ENCODE assay signal across 10 mouse cellular contexts in genomic region chr2:167828258-167828657, GRCm38 (mm10).
A peak's percentile ranks its signal among the peaks of the same experiment; 100 is the strongest.
DNase-seq lines count a peak whose midpoint lies in the region; ATAC-seq and TF ChIP-seq lines count a peak whose summit lies in the region.
"Had no signal": no experiment of that assay in that cellular context is flagged by ENCODE, and none has a peak within 500 bp of the region (broad histone marks: within the 10 kb centered on the region; RNA-seq: fewer than 3 reads in every experiment).

No protein-coding gene starts in this region.

- no peak overlapping the region for H3K4me3 ChIP-seq in embryonic facial prominence, embryonic 15.5 days (replicated peaks)
- H3K4me3 ChIP-seq in heart, postnatal 0 days (ENCODE audit: low read depth, low read length), result no peak overlapping the region
- H3K4me3 ChIP-seq: lung, embryonic 15.5 days had no signal

- H3K27me3 ChIP-seq in embryonic facial prominence, embryonic 15.5 days, result no peaks in the 10 kb centered on the region
- H3K27me3 ChIP-seq in heart, postnatal 0 days (ENCODE audit: control insufficient read depth, insufficient read depth, low read length), result no peaks in the 10 kb centered on the region
- H3K27me3 ChIP-seq: lung, embryonic 15.5 days had no signal

- H3K27ac ChIP-seq in embryonic facial prominence, embryonic 15.5 days (replicated peaks), result peak overlapping the region; percentile 55; the same call in 1 of the 2 replicates
- H3K27ac ChIP-seq in heart, postnatal 0 days (ENCODE audit: low read depth), result peak overlapping the region; percentile 54

- H3K4me2 ChIP-seq in embryonic facial prominence, embryonic 15.5 days (replicated peaks), result no peak overlapping the region
- H3K4me2 ChIP-seq in heart, postnatal 0 days (ENCODE audit: low read depth, low read length), result no peak overlapping the region
- H3K4me2 ChIP-seq: lung, embryonic 15.5 days had no signal

- peaks cover 48% of the 10 kb centered on the region for H3K4me1 ChIP-seq in embryonic facial prominence, embryonic 15.5 days
- H3K4me1 ChIP-seq in heart, postnatal 0 days (ENCODE audit: control insufficient read depth, insufficient read depth), result peaks cover 14% of the 10 kb centered on the region

- H3K9ac ChIP-seq in embryonic facial prominence, embryonic 15.5 days, result no peak overlapping the region
- no peak overlapping the region; the same call in 1 of the 2 replicates for H3K9ac ChIP-seq in heart, postnatal 0 days (replicated peaks; ENCODE audit: low read depth, low read length)
- H3K9ac ChIP-seq: lung, embryonic 15.5 days had no signal

- TF ChIP-seq EP300 in heart, postnatal 0 days (IDR thresholded peaks at IDR 0.05; ENCODE audit: low read depth), result peak; percentile 98

- no peaks in the 10 kb centered on the region for H3K36me3 ChIP-seq in embryonic facial prominence, embryonic 15.5 days
- no peaks in the 10 kb centered on the region for H3K36me3 ChIP-seq in heart, postnatal 0 days (replicated peaks; ENCODE audit: control insufficient read depth, insufficient read depth, low read length)
- H3K36me3 ChIP-seq: lung, embryonic 15.5 days had no signal

- no peak for TF ChIP-seq CTCF in heart, postnatal 0 days (IDR thresholded peaks at IDR 0.05; ENCODE audit: low read depth)

- ATAC-seq in embryonic facial prominence, embryonic 15.5 days (ENCODE audit: insufficient number of reproducible peaks, low FRiP score, low TSS enrichment, low read depth), result no peak
- peak; percentile 84 for ATAC-seq in heart, postnatal 0 days (ENCODE audit: insufficient read depth, low read depth)

- H3K9me3 ChIP-seq in embryonic facial prominence, embryonic 15.5 days (replicated peaks), result no peaks in the 10 kb centered on the region
- no peaks in the 10 kb centered on the region for H3K9me3 ChIP-seq in heart, postnatal 0 days (replicated peaks; ENCODE audit: control insufficient read depth, low read length)
- H3K9me3 ChIP-seq: lung, embryonic 15.5 days had no signal

- DNase-seq in ovary, adult 18-20 months (ENCODE audit: low spot score), result peak; percentile 49
- no peak for DNase-seq in ovary, postnatal 10 days (ENCODE audit: low spot score)
- DNase-seq in heart, postnatal 0 days (ENCODE audit: low spot score), result peak; percentile 84
- DNase-seq in testis, postnatal 14 days (ENCODE audit: low spot score), result peak; percentile 71
- no peak for DNase-seq in left cerebral cortex, adult 8-10 months (ENCODE audit: low spot score in 2 of 2)
- no peak for DNase-seq in layer of hippocampus, adult 18-20 months (ENCODE audit: low spot score in 2 of 2)
- DNase-seq: cerebellum, adult 9-10 months; thymus, adult 2 months had no signal

- WGBS in embryonic facial prominence, embryonic 15.5 days, result 38% methylated on average over 5 of the region's 5 CpGs
- 4% methylated on average over 5 of the region's 5 CpGs for WGBS in heart, postnatal 0 days

Comparison
In these comparisons a context has a peak if more than half of its experiments do, and no peak if none do; other contexts are left out.
1. DNase-seq: peak in ovary, adult 18-20 months (single experiment), heart, postnatal 0 days (single experiment) and testis, postnatal 14 days (single experiment); none in ovary, postnatal 10 days (single experiment), left cerebral cortex, adult 8-10 months (0 of 2) and layer of hippocampus, adult 18-20 months (0 of 2).